Mouse (Mus musculus): ENCODE data around the gene Igfals. TPM values are rescaled to one million over a fixed set of nuclear protein-coding genes. Genes with fewer than 3 reads are reported as not detected.

Gene Igfals
- polyA plus RNA-seq, 1 experiment: 9.0 TPM

GRCm38 (mm10) chr17:24840341-24840740 is 25.5 kb upstream of the Igfals start:
- DNase-seq: no peak
- no peaks in the 10 kb centered on the region for H3K27me3 ChIP-seq (ENCODE audit: control insufficient read depth, insufficient read depth, low read length)
- H3K4me3 ChIP-seq (ENCODE audit: control insufficient read depth, insufficient read depth, low read length): no peak overlapping the region
- 46% methylated on average over 5 of the region's 5 CpGs for WGBS
- no peak overlapping the region for H3K27ac ChIP-seq (ENCODE audit: control insufficient read depth, insufficient read depth, low read length)
- H3K36me3 ChIP-seq (ENCODE audit: control insufficient read depth, insufficient read depth, low read length): no peaks in the 10 kb centered on the region
- TF ChIP-seq POLR2A (IDR thresholded peaks at IDR 0.05; ENCODE audit: control insufficient read depth, extremely low read depth, insufficient read depth, low read length, poor library complexity) (no peak), CTCF (IDR thresholded peaks at IDR 0.05; ENCODE audit: borderline replicate concordance, control insufficient read depth, extremely low read depth, insufficient read depth, low read length, poor library complexity) (no peak)
- H3K4me1 ChIP-seq (replicated peaks; ENCODE audit: control insufficient read depth, insufficient read depth, low read length): no peaks in the 10 kb centered on the region

GRCm38 (mm10) chr17:24841133-24841532 is 24.7 kb upstream of the Igfals start:
- H3K4me1 ChIP-seq (replicated peaks; ENCODE audit: control insufficient read depth, insufficient read depth, low read length): no peaks in the 10 kb centered on the region
- peak; percentile 52 for DNase-seq
- H3K36me3 ChIP-seq (ENCODE audit: control insufficient read depth, insufficient read depth, low read length): no peaks in the 10 kb centered on the region
- WGBS: 75% methylated on average over 4 of the region's 4 CpGs
- no peaks in the 10 kb centered on the region for H3K27me3 ChIP-seq (ENCODE audit: control insufficient read depth, insufficient read depth, low read length)
- TF ChIP-seq POLR2A (IDR thresholded peaks at IDR 0.05; ENCODE audit: control insufficient read depth, extremely low read depth, insufficient read depth, low read length, poor library complexity) (no peak), CTCF (IDR thresholded peaks at IDR 0.05; ENCODE audit: borderline replicate concordance, control insufficient read depth, extremely low read depth, insufficient read depth, low read length, poor library complexity) (peak; percentile 56; the same call in 1 of the 2 replicates)
- H3K4me3 ChIP-seq (ENCODE audit: control insufficient read depth, insufficient read depth, low read length): no peak overlapping the region
- H3K27ac ChIP-seq (ENCODE audit: control insufficient read depth, insufficient read depth, low read length): no peak overlapping the region

GRCm38 (mm10) chr17:24842631-24843030 is 23.2 kb upstream of the Igfals start:
- DNase-seq: peak; percentile 16
- H3K27ac ChIP-seq (ENCODE audit: control insufficient read depth, insufficient read depth, low read length): no peak overlapping the region
- no peak for TF ChIP-seq CTCF (IDR thresholded peaks at IDR 0.05; ENCODE audit: borderline replicate concordance, control insufficient read depth, extremely low read depth, insufficient read depth, low read length, poor library complexity)
- TF ChIP-seq POLR2A (IDR thresholded peaks at IDR 0.05; ENCODE audit: control insufficient read depth, extremely low read depth, insufficient read depth, low read length, poor library complexity): no peak
- H3K36me3 ChIP-seq (ENCODE audit: control insufficient read depth, insufficient read depth, low read length): no peaks in the 10 kb centered on the region
- 83% methylated on average over 2 of the region's 2 CpGs for WGBS
- H3K4me3 ChIP-seq (ENCODE audit: control insufficient read depth, insufficient read depth, low read length): no peak overlapping the region
- H3K27me3 ChIP-seq (ENCODE audit: control insufficient read depth, insufficient read depth, low read length): no peaks in the 10 kb centered on the region
- no peaks in the 10 kb centered on the region for H3K4me1 ChIP-seq (replicated peaks; ENCODE audit: control insufficient read depth, insufficient read depth, low read length)

GRCm38 (mm10) chr17:24844525-24844924 is 21.3 kb upstream of the Igfals start:
- no peaks in the 10 kb centered on the region for H3K27me3 ChIP-seq (ENCODE audit: control insufficient read depth, insufficient read depth, low read length)
- no peak overlapping the region for H3K4me3 ChIP-seq (ENCODE audit: control insufficient read depth, insufficient read depth, low read length)
- no peaks in the 10 kb centered on the region for H3K36me3 ChIP-seq (ENCODE audit: control insufficient read depth, insufficient read depth, low read length)
- H3K27ac ChIP-seq (ENCODE audit: control insufficient read depth, insufficient read depth, low read length): no peak overlapping the region
- WGBS: 86% methylated on average over 9 of the region's 9 CpGs
- peaks cover 2% of the 10 kb centered on the region for H3K4me1 ChIP-seq (replicated peaks; ENCODE audit: control insufficient read depth, insufficient read depth, low read length)
- TF ChIP-seq POLR2A (IDR thresholded peaks at IDR 0.05; ENCODE audit: control insufficient read depth, extremely low read depth, insufficient read depth, low read length, poor library complexity) (no peak), CTCF (IDR thresholded peaks at IDR 0.05; ENCODE audit: borderline replicate concordance, control insufficient read depth, extremely low read depth, insufficient read depth, low read length, poor library complexity) (no peak)
- no peak for DNase-seq

- no peak overlapping the region for H3K27ac ChIP-seq (ENCODE audit: control insufficient read depth, insufficient read depth, low read length)
- 100% methylated on average over 1 of the region's 1 CpGs for WGBS
- no peaks in the 10 kb centered on the region for H3K36me3 ChIP-seq (ENCODE audit: control insufficient read depth, insufficient read depth, low read length)
- H3K27me3 ChIP-seq (ENCODE audit: control insufficient read depth, insufficient read depth, low read length): no peaks in the 10 kb centered on the region
- no peak overlapping the region for H3K4me3 ChIP-seq (ENCODE audit: control insufficient read depth, insufficient read depth, low read length)
- TF ChIP-seq CTCF (IDR thresholded peaks at IDR 0.05; ENCODE audit: borderline replicate concordance, control insufficient read depth, extremely low read depth, insufficient read depth, low read length, poor library complexity): no peak
- no peak for TF ChIP-seq POLR2A (IDR thresholded peaks at IDR 0.05; ENCODE audit: control insufficient read depth, extremely low read depth, insufficient read depth, low read length, poor library complexity)
- H3K4me1 ChIP-seq (replicated peaks; ENCODE audit: control insufficient read depth, insufficient read depth, low read length): peaks cover 6% of the 10 kb centered on the region
- DNase-seq: no peak
Measured at GRCm38 (mm10) chr17:24847386-24847785, 18.4 kb upstream of the Igfals start.

GRCm38 (mm10) chr17:24848600-24849031 is 17.2 kb upstream of the Igfals start:
- H3K27ac ChIP-seq (ENCODE audit: control insufficient read depth, insufficient read depth, low read length): no peak overlapping the region
- H3K4me3 ChIP-seq (ENCODE audit: control insufficient read depth, insufficient read depth, low read length): no peak overlapping the region
- H3K36me3 ChIP-seq (ENCODE audit: control insufficient read depth, insufficient read depth, low read length): no peaks in the 10 kb centered on the region
- no peak for DNase-seq
- H3K27me3 ChIP-seq (ENCODE audit: control insufficient read depth, insufficient read depth, low read length): no peaks in the 10 kb centered on the region
- peaks cover 6% of the 10 kb centered on the region for H3K4me1 ChIP-seq (replicated peaks; ENCODE audit: control insufficient read depth, insufficient read depth, low read length)
- TF ChIP-seq POLR2A (IDR thresholded peaks at IDR 0.05; ENCODE audit: control insufficient read depth, extremely low read depth, insufficient read depth, low read length, poor library complexity): no peak
- no peak for TF ChIP-seq CTCF (IDR thresholded peaks at IDR 0.05; ENCODE audit: borderline replicate concordance, control insufficient read depth, extremely low read depth, insufficient read depth, low read length, poor library complexity)

- Histone ChIP-seq H3K36me3 (ENCODE audit: control insufficient read depth, insufficient read depth, low read length) (no peaks in the 10 kb centered on the region), H3K4me1 (replicated peaks; ENCODE audit: control insufficient read depth, insufficient read depth, low read length) (peaks cover 6% of the 10 kb centered on the region), H3K27me3 (ENCODE audit: control insufficient read depth, insufficient read depth, low read length) (no peaks in the 10 kb centered on the region), H3K27ac (ENCODE audit: control insufficient read depth, insufficient read depth, low read length) (peak overlapping the region; percentile 15; the same call in 1 of the 2 replicates), H3K4me3 (ENCODE audit: control insufficient read depth, insufficient read depth, low read length) (peak overlapping the region; percentile 62)
- DNase-seq: no peak
- under 1% methylated on average over 21 of the region's 21 CpGs for WGBS
- TF ChIP-seq POLR2A (IDR thresholded peaks at IDR 0.05; ENCODE audit: control insufficient read depth, extremely low read depth, insufficient read depth, low read length, poor library complexity): no peak
- TF ChIP-seq CTCF (IDR thresholded peaks at IDR 0.05; ENCODE audit: borderline replicate concordance, control insufficient read depth, extremely low read depth, insufficient read depth, low read length, poor library complexity): no peak
Measured at GRCm38 (mm10) chr17:24849733-24850064, 16.1 kb upstream of the Igfals start.
